Mouse (Mus musculus) spleen, adult 2 months (tissue): ENCODE data around the gene Gm4450.

ENCODE experiments used
- CTCF ChIP-seq: fragments of 200-500 bp; IDR thresholded peaks from 2 replicates; pipeline ENCODE4 v1.5.1; 2011; ENCODE audit warnings: mild to moderate bottlenecking, inconsistent platforms; ENCODE audit not compliant: insufficient read depth, insufficient read length, insufficient replicate concordance; ENCODE audit errors: extremely low read depth
- POLR2A ChIP-seq: fragments of 200-500 bp; IDR thresholded peaks from 2 replicates; pipeline ENCODE4 v1.6.1; 2011; ENCODE audit warnings: low read depth, low read length, inconsistent platforms

DNA sequence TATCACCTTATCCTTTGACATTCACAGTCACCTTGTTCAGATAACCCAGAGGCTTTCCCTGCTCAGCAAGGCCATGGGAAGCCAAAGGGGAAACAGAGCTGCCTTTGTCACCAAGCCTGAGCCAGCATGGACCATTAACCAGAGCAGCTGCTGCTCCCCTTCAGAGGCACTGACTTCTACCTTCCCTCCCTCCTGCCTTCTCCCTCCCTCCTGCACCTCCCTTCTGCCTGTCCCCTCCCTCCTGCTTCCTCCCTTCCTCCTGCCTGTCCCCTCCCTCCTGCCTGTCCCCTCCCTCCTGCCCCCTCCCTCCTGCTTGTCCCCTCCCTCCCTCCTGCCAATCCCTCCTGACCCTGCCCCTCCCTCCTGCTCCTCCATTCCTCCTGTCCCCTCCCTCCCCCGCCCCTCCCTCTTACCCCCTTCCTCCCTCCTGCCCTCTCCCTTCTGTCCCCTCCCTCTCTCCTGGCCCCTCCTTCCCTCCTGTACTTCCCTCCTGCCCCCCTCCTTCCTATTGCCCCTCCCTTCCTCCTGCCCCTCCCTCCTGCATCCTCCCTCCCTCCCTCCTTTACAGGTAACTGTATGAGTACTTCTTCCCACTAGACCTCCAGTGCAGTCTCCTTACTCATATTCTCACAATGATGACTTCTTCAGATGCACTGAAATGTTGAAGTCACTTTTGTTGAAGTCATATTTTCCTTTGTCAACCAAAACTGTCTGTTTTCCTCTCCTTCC lies 22.7 kb downstream of the Gm4450 start:
- TF ChIP-seq CTCF: no peak
- no peak for TF ChIP-seq POLR2A
